Mouse (Mus musculus): ENCODE results near the gene Tmem53. TPM values are rescaled to one million over a fixed set of nuclear protein-coding genes. Genes with fewer than 3 reads are reported as not detected.

Gene Tmem53
- polyA plus RNA-seq, 1 experiment from 2014 or later, result 8.8 TPM

- H3K4me2 ChIP-seq, result peak overlapping the region; percentile 35; the same call in 1 of the 2 replicates
- H3K4me1 ChIP-seq (replicated peaks), result peaks cover 67% of the 10 kb centered on the region
- peaks cover 70% of the 10 kb centered on the region for H3K27me3 ChIP-seq
Measured at GRCm38 (mm10) chr4:117317701-117318190, 66.0 kb downstream of the Tmem53 start.

More at GRCm38 (mm10) chr4:117317701-117318190, 66.0 kb downstream of the Tmem53 start:
- Histone ChIP-seq H3K36me3 (no peaks in the 10 kb centered on the region), H3K9ac (replicated peaks) (no peak overlapping the region; the same call in 1 of the 2 replicates), H3K27ac (peak overlapping the region; percentile 46; the same call in 1 of the 2 replicates), H3K9me3 (no peaks in the 10 kb centered on the region), H3K4me3 (replicated peaks) (no peak overlapping the region)
- WGBS, result 5% methylated on average over 18 of the region's 18 CpGs
- no peak for ATAC-seq (ENCODE audit: insufficient number of reproducible peaks, insufficient read depth, low FRiP score, low TSS enrichment, low read depth)

Other genes with a start within 250 kb of the Tmem53 start
- 53.0 and 54.0 TPM in 2 replicates for gene Eif2b3, start 232.5 kb upstream of the Tmem53 start, polyA plus RNA-seq (2016; fragmentation: Nextera tagmentation; extraction: Ambion mirVana)
- gene Ptch2, start 155.9 kb upstream of the Tmem53 start, polyA plus RNA-seq (2016; fragmentation: Nextera tagmentation; extraction: Ambion mirVana), result 5.4 and 6.4 TPM in 2 replicates
- gene Btbd19, start 126.2 kb upstream of the Tmem53 start, polyA plus RNA-seq (2016; fragmentation: Nextera tagmentation; extraction: Ambion mirVana), result 4.2 and 5.1 TPM in 2 replicates
- not detected in 2 replicates for gene Tctex1d4, start 125.2 kb upstream of the Tmem53 start, polyA plus RNA-seq (2016; fragmentation: Nextera tagmentation; extraction: Ambion mirVana)
- gene Plk3, start 118.0 kb upstream of the Tmem53 start, polyA plus RNA-seq (2016; fragmentation: Nextera tagmentation; extraction: Ambion mirVana), result 2.5 and 2.7 TPM in 2 replicates
- gene Rps8, start 95.7 kb upstream of the Tmem53 start, polyA plus RNA-seq (2016; fragmentation: Nextera tagmentation; extraction: Ambion mirVana), result 892 and 981 TPM in 2 replicates
- 106 and 108 TPM in 2 replicates for gene Kif2c, start 69.3 kb upstream of the Tmem53 start, polyA plus RNA-seq (2016; fragmentation: Nextera tagmentation; extraction: Ambion mirVana)
- 0.26 and 0.65 TPM in 2 replicates for gene Armh1, start 174 bp downstream of the Tmem53 start, polyA plus RNA-seq (2016; fragmentation: Nextera tagmentation; extraction: Ambion mirVana)
- gene Rnf220, start 245.1 kb downstream of the Tmem53 start, polyA plus RNA-seq (2016; fragmentation: Nextera tagmentation; extraction: Ambion mirVana), result 112 and 119 TPM in 2 replicates

Measured in limb, embryonic 12.5 days (tissue).